Mouse (Mus musculus): ENCODE data around the gene Pltp.

DNA sequence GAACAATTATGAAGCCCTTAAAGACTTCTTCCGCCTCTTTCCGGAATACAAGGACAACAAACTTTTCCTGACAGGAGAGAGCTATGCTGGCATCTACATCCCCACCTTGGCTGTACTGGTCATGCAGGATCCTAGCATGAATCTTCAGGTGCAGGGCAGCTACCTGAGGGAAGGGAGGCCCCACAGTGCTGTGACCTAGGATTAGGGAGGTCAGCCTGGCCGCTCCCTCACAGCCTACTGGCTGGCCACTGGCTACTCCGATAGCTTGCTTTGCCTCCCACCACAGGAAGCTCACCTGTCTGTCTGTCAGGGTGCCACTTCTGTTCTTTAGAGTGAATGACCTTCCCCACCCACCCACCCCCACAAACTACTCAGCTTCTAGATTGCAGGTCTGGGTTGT, 22.3 kb downstream of the Pltp start:
- TF ChIP-seq CTCF (conservative IDR thresholded peaks at IDR 0.05 in 1 of 2, IDR thresholded peaks at IDR 0.05 in 1 of 2; ENCODE audit: low read depth in 2 of 2, low read length in 2 of 2) (no peak), POLR2A (IDR thresholded peaks at IDR 0.05; ENCODE audit: low read depth, low read length) (no peak), KAT2A (IDR thresholded peaks at IDR 0.05; ENCODE audit: insufficient replicate concordance, low read length) (no peak), SMC3 (IDR thresholded peaks at IDR 0.05; ENCODE audit: low read depth, low read length) (no peak), E2F4 (IDR thresholded peaks at IDR 0.05; ENCODE audit: insufficient replicate concordance, low read depth, low read length) (no peak), ETS1 (conservative IDR thresholded peaks at IDR 0.05; ENCODE audit: low read depth, low read length) (no peak)
